Mouse (Mus musculus) spleen, adult 2 months (tissue): ENCODE data around the gene Fam118b.

Experiments used
- CTCF ChIP-seq: fragments of 200-500 bp; IDR thresholded peaks from 2 replicates; pipeline ENCODE4 v1.5.1; 2011; ENCODE audit warnings: mild to moderate bottlenecking, inconsistent platforms; ENCODE audit not compliant: insufficient read depth, insufficient read length, insufficient replicate concordance; ENCODE audit errors: extremely low read depth
- POLR2A ChIP-seq: fragments of 200-500 bp; IDR thresholded peaks from 2 replicates; pipeline ENCODE4 v1.6.1; 2011; ENCODE audit warnings: low read depth, low read length, inconsistent platforms

DNA sequence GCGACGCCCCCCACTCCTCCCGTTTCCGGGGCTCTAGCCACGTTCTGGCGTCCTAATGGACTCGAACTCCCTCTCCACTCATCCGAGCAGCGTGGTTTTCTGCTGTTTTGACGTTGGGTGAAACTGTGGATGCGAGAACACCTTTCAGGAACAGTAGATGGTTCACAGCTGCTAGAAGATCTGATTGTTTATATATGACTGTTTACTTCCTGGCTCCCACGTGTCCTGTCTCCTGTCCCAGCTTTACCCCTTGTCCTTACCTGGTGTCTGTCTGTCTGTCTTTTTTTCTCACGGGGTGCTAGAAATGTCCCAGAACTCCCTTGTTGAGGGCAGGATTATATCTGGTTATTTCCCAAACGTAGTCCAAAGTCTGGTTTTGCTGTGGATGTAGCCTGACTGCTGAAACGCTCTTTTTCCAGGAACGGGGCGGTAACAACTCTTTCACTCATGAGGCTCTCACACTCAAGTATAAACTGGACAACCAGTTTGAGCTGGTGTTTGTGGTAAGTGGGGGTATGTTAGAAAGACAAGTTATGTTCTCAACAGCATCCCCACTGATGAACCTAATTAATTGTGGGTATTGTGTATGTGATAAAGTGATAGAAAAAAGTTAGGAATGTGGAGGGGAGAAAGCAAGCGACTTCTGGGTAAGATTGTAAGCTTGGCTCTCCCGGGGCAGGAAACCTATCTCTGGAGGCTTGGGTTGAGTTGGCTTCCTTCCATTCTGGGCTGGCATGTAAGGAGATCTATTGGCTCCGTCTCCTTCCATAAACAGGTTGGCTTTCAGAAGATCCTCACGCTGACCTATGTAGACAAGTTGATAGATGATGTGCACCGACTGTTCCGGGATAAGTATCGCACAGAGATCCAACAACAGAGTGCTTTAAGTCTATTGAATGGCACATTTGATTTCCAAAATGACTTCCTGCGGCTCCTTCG lies 55.8 kb downstream of the Fam118b start:
- TF ChIP-seq CTCF = no peak
- TF ChIP-seq POLR2A = no peak
